Mouse (Mus musculus) activated CD4-positive, CD25-positive, alpha-beta regulatory T cell, adult 4 months (primary cell): ENCODE results near the gene Cpsf6. TPM values are rescaled to one million over a fixed set of nuclear protein-coding genes. Genes with fewer than 3 reads are reported as not detected.

ENCODE experiments used
- ATAC-seq: one replicate; pipeline ENCODE4 v1.8.0; 2017
- polyA plus RNA-seq, 2 experiments: library from polyadenylated mRNA; unstranded; fragments of 100-300 nt; shearing (Covaris generic); gene quantifications; one replicate each; pipeline ENCODE4 v1.2.1; 2017

The Cpsf6 gene
- polyA plus RNA-seq, 2 experiments from 2014 or later: 109 to 110 TPM

DNA sequence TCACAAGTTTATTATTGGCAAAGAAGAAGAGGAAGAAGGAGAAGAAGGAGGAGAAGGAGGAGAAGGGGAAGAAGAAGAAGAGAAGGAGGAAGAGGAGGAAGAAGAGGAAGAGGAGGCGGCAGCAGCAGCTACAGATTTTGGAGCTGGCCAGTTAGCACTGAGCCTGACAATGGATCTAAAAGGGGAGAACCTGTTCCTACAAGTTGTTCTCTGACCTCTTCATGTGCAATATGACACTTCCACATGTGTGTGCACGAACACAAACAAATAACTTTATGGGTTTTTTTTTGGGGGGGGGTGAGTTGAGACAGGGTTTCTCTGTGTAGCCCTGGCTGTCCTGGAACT is 5.2 kb upstream of the Cpsf6 start:
- no peak for ATAC-seq

DNA sequence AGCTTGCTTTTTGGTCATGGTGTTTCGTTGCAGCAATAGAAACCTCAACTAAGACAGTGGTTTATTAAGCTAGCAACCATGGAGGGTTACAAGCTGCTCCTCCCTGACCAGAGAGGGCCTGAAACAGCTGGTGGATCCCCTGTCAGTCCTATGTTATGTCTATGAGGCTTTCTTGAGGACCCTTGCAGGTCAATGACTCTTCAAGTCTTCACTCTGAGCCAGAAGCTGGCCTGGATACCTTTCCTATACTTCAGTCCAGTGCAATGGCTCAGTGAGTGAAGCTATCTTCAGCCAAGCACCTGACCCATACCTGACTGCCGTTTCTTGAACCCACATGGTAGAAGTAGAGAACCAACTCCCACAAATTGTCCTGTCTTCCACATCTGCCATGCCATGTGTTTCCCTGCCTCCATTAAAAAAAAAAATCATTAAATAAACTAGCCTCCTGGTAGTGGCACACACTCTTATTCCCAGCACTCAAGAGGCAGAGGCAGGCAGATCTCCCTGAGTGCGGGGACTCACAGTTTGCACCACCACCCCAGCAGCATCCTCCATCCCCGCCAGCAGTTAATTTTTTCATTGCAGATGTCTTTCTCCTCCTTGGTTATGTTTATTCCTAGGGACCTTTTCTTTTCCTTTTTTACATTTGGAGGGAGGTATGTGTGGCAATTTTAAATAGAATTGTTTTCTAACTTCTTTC is 4.7 kb upstream of the Cpsf6 start:
- ATAC-seq: no peak

GRCm38 (mm10) chr10:117383941-117384340 is 4.1 kb upstream of the Cpsf6 start:
- no peak for ATAC-seq

GRCm38 (mm10) chr10:117382996-117383550 is 3.3 kb upstream of the Cpsf6 start:
- no peak for ATAC-seq

DNA sequence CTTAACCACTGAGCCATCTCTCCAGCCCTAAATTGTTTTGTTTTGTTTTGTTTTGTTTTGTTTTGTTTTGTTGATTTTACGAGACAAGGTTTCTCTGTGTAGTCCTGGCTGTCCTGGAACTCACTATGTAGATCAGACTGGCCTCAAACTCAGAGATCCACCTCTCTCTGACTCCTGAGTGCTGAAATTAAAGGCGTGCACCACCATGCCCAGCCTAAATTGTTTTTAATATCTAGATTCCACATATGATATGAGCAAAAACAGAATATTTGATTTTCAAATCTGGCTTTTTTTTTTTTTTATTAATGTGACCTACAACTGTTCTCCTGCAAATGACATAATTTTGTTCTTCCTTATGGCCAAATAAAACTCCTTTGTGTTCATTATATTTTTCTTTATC is 2.3 kb upstream of the Cpsf6 start:
- ATAC-seq: no peak

GRCm38 (mm10) chr10:117380721-117381570 is 1.1 kb upstream of the Cpsf6 start:
- no peak for ATAC-seq

- ATAC-seq: no peak
These were observed 374 bp downstream of the Cpsf6 start for GRCm38 (mm10) chr10:117379441-117379840.

- ATAC-seq: no peak
These were observed 1.2 kb downstream of the Cpsf6 start for GRCm38 (mm10) chr10:117378642-117379041.

- ATAC-seq: no peak
These were observed 1.6 kb downstream of the Cpsf6 start for GRCm38 (mm10) chr10:117378291-117378555.

- ATAC-seq: peak; percentile 15
These were observed 2.2 kb downstream of the Cpsf6 start for GRCm38 (mm10) chr10:117377431-117378290.

GRCm38 (mm10) chr10:117376580-117377189 is 3.1 kb downstream of the Cpsf6 start:
- peak; percentile 86 for ATAC-seq

GRCm38 (mm10) chr10:117375841-117376579 is 3.8 kb downstream of the Cpsf6 start:
- peak; percentile 22 for ATAC-seq

DNA sequence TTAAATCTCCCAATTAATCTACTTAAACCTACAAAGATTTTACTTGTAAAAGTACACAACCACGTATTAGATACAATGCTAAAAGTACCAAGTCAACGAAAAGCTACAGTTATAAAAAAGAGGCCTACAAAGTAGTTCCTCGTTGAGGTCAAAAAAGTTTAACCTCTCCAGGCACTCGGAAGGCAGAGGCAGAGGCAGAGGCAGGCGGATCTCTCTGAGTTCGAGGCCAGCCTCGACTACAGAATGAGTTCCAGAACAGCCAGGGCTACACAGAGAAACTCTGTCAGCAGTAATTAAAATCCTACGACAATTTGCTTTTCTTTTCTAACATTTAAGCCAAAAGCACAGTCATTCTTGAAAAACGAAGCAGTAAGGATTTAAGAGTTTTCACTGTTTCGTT is 4.7 kb downstream of the Cpsf6 start:
- no peak for ATAC-seq

- ATAC-seq: peak; percentile 78
These were observed 16.7 kb downstream of the Cpsf6 start for GRCm38 (mm10) chr10:117363106-117363505.

DNA sequence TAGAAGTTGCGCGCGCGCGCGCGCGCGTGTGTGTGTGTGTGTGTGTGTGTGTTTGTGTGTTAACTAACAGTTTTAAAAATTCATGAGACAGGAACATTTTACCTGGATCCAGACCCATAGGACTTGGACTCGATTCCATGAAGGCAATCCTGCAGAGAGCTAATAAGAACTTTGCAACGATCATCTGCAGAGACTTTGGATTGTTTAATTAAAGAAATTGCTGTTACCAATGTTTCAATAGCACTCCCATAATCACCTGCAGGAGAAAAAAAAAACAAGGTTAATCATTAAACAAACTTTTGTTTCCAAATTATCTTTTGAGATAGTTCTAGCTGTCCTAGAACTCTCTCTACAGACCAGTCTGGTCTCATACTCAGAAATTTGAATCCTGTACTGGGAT is 20.9 kb downstream of the Cpsf6 start:
- ATAC-seq: no peak

GRCm38 (mm10) chr10:117343000-117343399 is 36.8 kb downstream of the Cpsf6 start:
- no peak for ATAC-seq

GRCm38 (mm10) chr10:117342406-117342805 is 37.4 kb downstream of the Cpsf6 start:
- ATAC-seq: no peak

- ATAC-seq: no peak
These were observed 38.8 kb downstream of the Cpsf6 start for GRCm38 (mm10) chr10:117341029-117341428.

DNA sequence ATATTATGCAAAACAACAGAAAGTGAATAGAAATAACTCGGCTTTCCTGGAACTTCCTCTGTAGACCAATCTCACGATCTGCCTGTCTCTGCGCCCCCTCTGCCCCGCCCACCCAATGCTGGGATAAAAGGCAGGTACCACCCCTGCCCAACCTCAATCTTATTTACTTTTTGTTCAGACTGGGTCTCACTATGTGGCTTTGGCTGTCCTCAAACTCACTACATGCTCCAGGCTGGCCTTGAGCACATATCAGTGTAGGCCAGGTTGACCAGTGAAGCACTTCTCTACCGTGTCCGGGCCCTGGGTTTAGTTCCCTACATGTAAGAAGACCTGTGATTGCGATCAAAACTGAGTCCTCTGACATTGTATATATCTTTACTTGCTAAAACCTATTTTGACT is 40.6 kb downstream of the Cpsf6 start:
- no peak for ATAC-seq

DNA sequence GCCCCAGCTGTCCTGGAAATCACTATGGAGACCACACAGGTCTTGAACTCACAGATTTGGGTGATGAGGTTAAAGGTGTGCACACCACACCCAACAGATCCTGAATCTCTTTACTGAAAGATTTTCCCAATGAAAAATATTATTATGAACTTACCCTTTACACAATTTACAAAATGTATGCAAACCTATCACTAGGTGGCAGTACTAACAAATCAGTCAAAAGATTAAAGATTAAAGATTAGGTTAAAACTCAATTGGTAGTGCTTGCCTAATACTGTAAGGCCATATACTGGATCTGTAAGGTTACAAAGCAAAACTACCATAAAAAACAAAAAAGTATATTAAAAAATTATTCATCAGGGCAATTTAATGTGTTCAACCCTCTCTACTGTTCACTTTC is 41.9 kb downstream of the Cpsf6 start:
- ATAC-seq: no peak

DNA sequence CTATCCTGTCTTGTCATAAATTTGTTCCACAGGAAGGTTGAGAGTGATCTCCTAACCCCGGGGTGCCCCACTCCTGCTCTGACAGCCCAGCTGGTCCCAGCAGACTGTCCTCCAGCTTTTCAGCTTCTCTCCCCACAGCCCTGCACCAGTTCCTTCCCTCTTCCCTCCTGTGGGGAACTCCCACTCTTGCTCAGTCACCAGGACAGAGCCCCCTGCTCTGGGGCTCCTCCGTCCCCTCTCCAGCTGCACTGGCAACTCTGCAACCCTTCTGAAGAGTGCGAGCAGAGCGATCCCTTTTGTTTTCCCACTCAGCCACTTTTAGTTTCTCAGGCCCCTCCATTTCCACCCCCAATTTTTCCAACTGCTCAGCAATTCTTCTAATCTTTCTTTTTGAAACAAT is 44.2 kb downstream of the Cpsf6 start:
- no peak for ATAC-seq

DNA sequence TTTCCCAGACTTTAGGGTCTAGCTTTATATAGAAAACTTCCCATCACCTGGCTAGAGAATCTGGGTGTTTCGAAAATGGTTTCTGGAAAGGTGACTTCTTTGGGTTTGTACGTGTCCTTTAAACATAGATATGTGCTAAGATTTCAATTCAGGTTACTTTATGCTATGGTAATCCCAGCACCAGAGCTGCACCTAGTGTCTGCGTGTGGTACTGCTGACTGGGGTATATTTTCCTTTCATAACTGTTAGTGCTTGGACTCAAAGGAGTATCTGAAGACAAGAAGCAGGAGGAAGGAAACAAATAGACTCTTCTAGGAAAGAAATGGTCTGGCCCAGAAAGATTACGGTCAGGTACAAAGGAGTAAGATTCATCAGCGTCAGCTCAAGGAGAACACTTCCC is 49.3 kb downstream of the Cpsf6 start:
- no peak for ATAC-seq
